Mouse (Mus musculus) Patski (cell line): ENCODE results near the gene Nrxn1. TPM values are rescaled to one million over a fixed set of nuclear protein-coding genes. Genes with fewer than 3 reads are reported as not detected.

ENCODE experiments used
- ATAC-seq: fragments of 100-300 bp; one replicate; pipeline ENCODE4 v1.8.0; 2021
- CTCF ChIA-PET: fragments of 350-600 bp; sonication (Branson Sonifier 250); formaldehyde crosslinking; loops from one replicate; lab custom pipeline; 2022; ENCODE audit warnings: inconsistent platforms; lab: Charles Lee
- POLR2A ChIA-PET: fragments of 350-600 bp; sonication (Branson Sonifier 250); formaldehyde crosslinking; loops from one replicate; lab custom pipeline; 2022; ENCODE audit warnings: antibody characterized with exemption, inconsistent platforms; lab: Charles Lee
- DNase-seq: peaks from one replicate; pipeline ENCODE4 v3.0.0-alpha.2; 2011; ENCODE audit warnings: low read depth, low spot score
- H3K27me3 ChIP-seq: fragments of 371-371 bp; one replicate; pipeline ENCODE4 v1.5.1; 2021
- CTCF ChIP-seq: fragments of 100-300 bp; IDR thresholded peaks from one replicate; pipeline ENCODE4 v1.5.1; 2021
- in situ Hi-C: fragments of 300-500 bp; cut with MboI; formaldehyde crosslinking; loops from 3 replicates; pipeline ENCODE4 v1.11.1; 2018; ENCODE audit warnings: low pct_unique_long_range_greater_than_20kb, mixed read lengths
- polyA plus RNA-seq: library from polyadenylated mRNA; unstranded; gene quantifications from one replicate; pipeline ENCODE4 v1.2.3, GENCODE M21; 2021

Nrxn1 gene
- polyA plus RNA-seq, 1 experiment from 2014 or later, result not detected

GRCm38 (mm10) chr17:90087616-90088313, 1005.1 kb downstream of the Nrxn1 start:
- ChIA-PET CTCF (interaction anchor here (1.2 kb wide), 1 partner anchor 12 kb away, joined by 3 read pairs; no protein-coding TSS in a partner anchor), POLR2A (no interaction called here)
- DNase-seq (no peak), ATAC-seq (no peak)
- TF ChIP-seq CTCF, result no peak
- H3K27me3 ChIP-seq, result no peaks in the 10 kb centered on the region
- in situ Hi-C loops, result no loop called here

GRCm38 (mm10) chr17:90086826-90087225, 1006.0 kb downstream of the Nrxn1 start:
- in situ Hi-C loops, result no loop called here
- ATAC-seq (no peak), DNase-seq (no peak)
- H3K27me3 ChIP-seq, result no peaks in the 10 kb centered on the region
- TF ChIP-seq CTCF, result no peak
- POLR2A ChIA-PET, result interaction anchor here (0.7 kb wide), 1 partner anchor 10 kb away, joined by 5 read pairs; no protein-coding TSS in a partner anchor
- CTCF ChIA-PET, result interaction anchor here (1.2 kb wide), 1 partner anchor 13 kb away, joined by 3 read pairs; no protein-coding TSS in a partner anchor

- CTCF ChIA-PET, result no interaction called here
- DNase-seq (no peak), ATAC-seq (no peak)
- in situ Hi-C loops, result no loop called here
- POLR2A ChIA-PET, result no interaction called here
- H3K27me3 ChIP-seq, result peaks cover 5% of the 10 kb centered on the region
- no peak for TF ChIP-seq CTCF
Measured at GRCm38 (mm10) chr17:90079003-90079402, 1013.9 kb downstream of the Nrxn1 start.

GRCm38 (mm10) chr17:90078488-90078887, 1014.4 kb downstream of the Nrxn1 start:
- DNase-seq (no peak), ATAC-seq (no peak)
- in situ Hi-C loops, result no loop called here
- CTCF ChIA-PET, result no interaction called here
- H3K27me3 ChIP-seq, result peaks cover 5% of the 10 kb centered on the region
- no peak for TF ChIP-seq CTCF
- POLR2A ChIA-PET, result no interaction called here

GRCm38 (mm10) chr17:90062866-90063265, 1030.0 kb downstream of the Nrxn1 start:
- TF ChIP-seq CTCF, result no peak
- in situ Hi-C loops, result no loop called here
- ATAC-seq (peak; percentile 63), DNase-seq (no peak)
- H3K27me3 ChIP-seq, result no peaks in the 10 kb centered on the region
- ChIA-PET POLR2A (no interaction called here), CTCF (interaction anchor here (1.9 kb wide), 1 partner anchor 13 kb away, joined by 6 read pairs; no protein-coding TSS in a partner anchor)

- in situ Hi-C loops, result no loop called here
- DNase-seq (no peak), ATAC-seq (peak; percentile 33)
- TF ChIP-seq CTCF, result no peak
- POLR2A ChIA-PET, result no interaction called here
- H3K27me3 ChIP-seq, result no peaks in the 10 kb centered on the region
- CTCF ChIA-PET, result interaction anchor here (1.9 kb wide), 1 partner anchor 9 kb away, joined by 6 read pairs; no protein-coding TSS in a partner anchor
Measured at GRCm38 (mm10) chr17:90060872-90061271, 1032.0 kb downstream of the Nrxn1 start.

- DNase-seq (no peak), ATAC-seq (no peak)
- in situ Hi-C loops, result no loop called here
- no peaks in the 10 kb centered on the region for H3K27me3 ChIP-seq
- CTCF ChIA-PET, result interaction anchor here (1.9 kb wide), 1 partner anchor 8 kb away, joined by 6 read pairs; no protein-coding TSS in a partner anchor
- TF ChIP-seq CTCF, result no peak
- POLR2A ChIA-PET, result no interaction called here
Measured at GRCm38 (mm10) chr17:90060168-90060567, 1032.7 kb downstream of the Nrxn1 start.

GRCm38 (mm10) chr17:90059320-90060111, 1033.4 kb downstream of the Nrxn1 start:
- ATAC-seq (no peak), DNase-seq (no peak)
- CTCF ChIA-PET, result no interaction called here

GRCm38 (mm10) chr17:90054312-90054711, 1038.6 kb downstream of the Nrxn1 start:
- ChIA-PET CTCF (interaction anchor here (1.2 kb wide), 2 partner anchors 14 to 15 kb away, joined by 3 to 4 read pairs; no protein-coding TSS in a partner anchor), POLR2A (no interaction called here)
- in situ Hi-C loops, result no loop called here
- H3K27me3 ChIP-seq, result no peaks in the 10 kb centered on the region
- TF ChIP-seq CTCF, result no peak
- DNase-seq (no peak), ATAC-seq (no peak)

More at GRCm38 (mm10) chr17:90059320-90060111, 1033.4 kb downstream of the Nrxn1 start:
- TF ChIP-seq CTCF, result no peak
- POLR2A ChIA-PET, result no interaction called here
- in situ Hi-C loops, result no loop called here
- H3K27me3 ChIP-seq, result no peaks in the 10 kb centered on the region

GRCm38 (mm10) chr17:90039316-90039715, 1053.6 kb downstream of the Nrxn1 start:
- no peak for ATAC-seq
- in situ Hi-C loops, result no loop called here
- no peak for TF ChIP-seq CTCF
- DNase-seq, result no peak
- CTCF ChIA-PET, result interaction anchor here (0.8 to 2.0 kb wide), 5 partner anchors 9 to 303 kb away, joined by 3 to 5 read pairs (median 4); no protein-coding TSS in a partner anchor
- POLR2A ChIA-PET, result no interaction called here
- peaks cover 4% of the 10 kb centered on the region for H3K27me3 ChIP-seq
